Mouse (Mus musculus) forebrain, embryonic 10.5 days (tissue): ENCODE results near the gene Ftsj1. TPM values are rescaled to one million over a fixed set of nuclear protein-coding genes. Genes with fewer than 3 reads are reported as not detected.

Experiments used
- DNase-seq: peaks from one replicate; pipeline ENCODE4 v3.0.0-alpha.2; 2017; ENCODE audit warnings: low spot score; ENCODE audit errors: extremely low spot score
- H3K27ac ChIP-seq: fragments of 300-500 bp; sonication (generic); 2 replicates; pipeline ENCODE4 v1.5.1; 2016; ENCODE audit warnings: mild to moderate bottlenecking
- H3K27me3 ChIP-seq: fragments of 300-500 bp; sonication (generic); 2 replicates; pipeline ENCODE4 v1.6.1; 2016; ENCODE audit warnings: mild to moderate bottlenecking; ENCODE audit not compliant: poor library complexity, severe bottlenecking
- H3K36me3 ChIP-seq: fragments of 300-500 bp; sonication (generic); replicated peaks from 2 replicates; pipeline ENCODE4 v1.6.1; 2016; ENCODE audit warnings: mild to moderate bottlenecking, moderate library complexity
- H3K4me1 ChIP-seq: fragments of 300-500 bp; sonication (generic); 2 replicates; pipeline ENCODE4 v1.6.1; 2016
- H3K4me3 ChIP-seq: fragments of 300-500 bp; sonication (generic); 2 replicates; pipeline ENCODE4 v1.5.1; 2016; ENCODE audit warnings: mild to moderate bottlenecking, moderate library complexity
- H3K9me3 ChIP-seq: fragments of 300-500 bp; sonication (generic); 2 replicates; pipeline ENCODE4 v1.6.1; 2016; ENCODE audit warnings: mild to moderate bottlenecking, moderate library complexity
- WGBS: fragments of 180-500 bp; shearing (Covaris S2); methylation state at CpG from one replicate; pipeline ENCODE4 v1.1.7; 2016; 5-methylcytosine and 5-hydroxymethylcytosine counted together
- polyA plus RNA-seq: library from polyadenylated mRNA; unstranded; fragments of >200 nt; fragmentation: Nextera tagmentation; extraction: Ambion mirVana; gene quantifications from 2 replicates; pipeline ENCODE4 v1.2.1, GENCODE M21; 2016

Ftsj1 gene
- polyA plus RNA-seq, 1 experiment from 2014 or later = 48.9 TPM

DNA sequence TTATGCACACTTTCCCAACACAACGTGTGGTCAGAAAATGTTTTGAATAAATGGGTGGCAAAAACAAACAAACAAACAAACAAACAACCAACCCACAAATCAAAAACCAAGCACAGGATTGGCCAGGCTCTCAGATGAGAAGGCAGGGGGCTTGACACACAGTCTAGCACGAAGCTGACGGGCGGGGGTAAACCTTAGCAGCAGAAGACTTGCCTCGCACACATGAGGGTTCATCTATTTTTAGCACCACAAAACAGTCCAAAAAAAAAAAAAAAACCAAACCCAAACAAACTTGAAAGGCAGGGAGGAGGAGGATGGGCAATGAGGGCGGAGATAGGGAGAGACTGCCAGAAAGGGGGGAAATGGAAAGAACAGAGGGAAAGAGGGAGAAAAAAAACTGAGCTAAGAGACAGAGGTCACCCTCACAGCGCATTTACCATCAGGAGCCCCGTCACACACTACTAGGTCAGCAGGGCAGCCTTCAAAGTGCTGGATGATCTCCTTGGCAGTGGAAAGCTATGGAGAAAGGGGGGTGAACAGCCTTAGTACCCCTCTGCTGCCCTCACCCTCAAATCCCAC, 3.6 kb downstream of the Ftsj1 start:
- Histone ChIP-seq H3K4me1 (peaks cover 10% of the 10 kb centered on the region), H3K4me3 (no peak overlapping the region), H3K36me3 (peaks cover 20% of the 10 kb centered on the region), H3K27me3 (no peaks in the 10 kb centered on the region), H3K9me3 (no peaks in the 10 kb centered on the region; the same call in 1 of the 2 replicates), H3K27ac (no peak overlapping the region)
- no peak for DNase-seq
- WGBS = 90% methylated on average over 8 of the region's 8 CpGs

DNA sequence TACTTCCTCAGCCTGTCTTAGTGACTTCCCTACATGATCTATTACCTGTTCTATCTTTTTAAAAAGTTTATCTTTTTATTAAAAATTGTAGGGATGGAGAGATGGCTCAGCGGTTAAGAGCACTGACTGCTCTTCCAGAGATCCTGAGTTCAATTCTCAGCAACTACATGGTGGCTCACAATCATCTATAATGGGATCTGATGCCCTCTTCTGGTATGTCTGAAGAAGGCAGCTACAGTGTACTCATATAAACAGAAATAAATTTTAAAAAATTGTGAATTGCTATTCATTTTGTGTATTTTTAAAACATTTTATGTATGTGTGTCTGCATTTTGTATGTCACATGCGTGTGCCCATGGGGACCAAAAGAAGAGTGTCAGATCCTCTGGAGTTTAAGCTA, 4.5 kb downstream of the Ftsj1 start:
- H3K27ac ChIP-seq = no peak overlapping the region
- DNase-seq = no peak
- WGBS = 80% methylated on average over 2 of the region's 2 CpGs
- no peaks in the 10 kb centered on the region for H3K27me3 ChIP-seq
- H3K36me3 ChIP-seq = peaks cover 20% of the 10 kb centered on the region
- no peaks in the 10 kb centered on the region; the same call in 1 of the 2 replicates for H3K9me3 ChIP-seq
- H3K4me3 ChIP-seq = no peak overlapping the region
- peaks cover 10% of the 10 kb centered on the region for H3K4me1 ChIP-seq

DNA sequence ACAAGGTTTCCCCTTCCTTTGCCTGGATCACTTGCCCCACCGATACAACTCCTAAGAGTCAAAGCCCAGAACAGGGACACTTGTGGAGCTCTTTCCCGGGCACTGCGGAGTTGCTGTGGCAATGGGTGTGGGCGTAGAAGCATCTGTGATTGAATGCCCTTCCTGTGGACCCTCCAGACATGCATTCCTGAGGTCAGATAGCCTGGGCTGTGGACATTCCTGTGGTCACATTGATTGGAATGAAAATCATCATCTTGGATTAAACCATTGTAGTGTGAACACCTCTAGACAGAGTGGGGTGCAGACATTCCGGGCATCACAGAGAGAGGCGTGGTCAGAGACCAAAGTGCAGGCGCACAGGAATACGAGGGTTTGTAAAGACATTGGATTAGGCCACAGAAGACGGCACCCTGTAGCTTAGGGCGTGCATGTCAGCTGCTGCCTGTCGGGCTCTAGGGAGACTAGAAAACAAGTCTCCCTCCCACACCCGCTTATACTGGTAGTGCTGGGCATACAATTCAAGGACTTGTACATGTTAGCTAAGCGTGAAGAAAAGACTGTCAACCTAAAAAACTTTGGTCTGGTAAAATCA, 13.3 kb downstream of the Ftsj1 start:
- Histone ChIP-seq H3K36me3 (peaks cover 6% of the 10 kb centered on the region; the same call in 1 of the 2 replicates), H3K4me1 (no peaks in the 10 kb centered on the region), H3K27ac (no peak overlapping the region), H3K27me3 (no peaks in the 10 kb centered on the region), H3K4me3 (no peak overlapping the region), H3K9me3 (no peaks in the 10 kb centered on the region)
- no peak for DNase-seq
- 78% methylated on average over 13 of the region's 13 CpGs for WGBS

DNA sequence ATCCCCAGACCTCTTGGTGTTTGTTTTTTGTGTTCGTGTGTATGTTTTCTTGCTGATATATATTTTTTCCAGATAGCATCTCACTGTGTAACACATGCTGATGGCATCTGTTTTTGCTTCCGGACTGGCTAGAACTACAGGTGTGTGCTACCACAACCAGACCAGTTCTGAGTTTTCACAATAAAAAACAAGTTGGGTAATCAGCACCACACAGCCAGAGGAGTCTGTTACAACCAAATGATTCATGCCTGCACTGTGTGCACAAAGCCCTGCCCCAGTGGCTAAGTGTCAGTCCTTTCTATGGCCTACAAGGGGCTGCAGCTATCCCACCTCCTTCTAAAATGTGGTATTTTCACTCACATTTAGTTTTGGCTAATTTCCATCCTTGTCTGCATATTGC, 15.5 kb downstream of the Ftsj1 start:
- Histone ChIP-seq H3K36me3 (peaks cover 4% of the 10 kb centered on the region; the same call in 1 of the 2 replicates), H3K27me3 (no peaks in the 10 kb centered on the region), H3K9me3 (no peaks in the 10 kb centered on the region), H3K4me3 (no peak overlapping the region), H3K27ac (no peak overlapping the region), H3K4me1 (no peaks in the 10 kb centered on the region)
- 86% methylated on average over 2 of the region's 2 CpGs for WGBS
- DNase-seq = no peak

DNA sequence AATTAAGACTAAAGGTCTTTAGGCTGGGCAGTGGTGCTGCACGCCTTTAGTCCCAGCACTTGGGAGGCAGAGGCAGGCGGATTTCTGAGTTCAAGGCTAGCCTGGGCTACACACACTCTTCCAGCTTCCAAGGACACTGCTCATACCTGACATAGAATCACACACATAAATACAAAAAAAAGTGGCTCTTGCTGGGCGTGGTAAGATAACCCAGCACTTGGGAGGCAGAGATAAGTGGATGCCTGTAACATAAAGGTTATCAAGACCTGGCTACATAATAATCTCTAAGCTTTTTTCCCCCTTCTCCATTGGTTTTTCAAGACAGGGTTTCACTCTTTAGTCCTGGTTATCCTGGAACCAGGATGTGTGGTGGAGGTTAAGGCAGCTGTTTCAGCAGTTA, 18.6 kb downstream of the Ftsj1 start:
- H3K4me1 ChIP-seq = no peaks in the 10 kb centered on the region
- no peaks in the 10 kb centered on the region for H3K27me3 ChIP-seq
- 71% methylated on average over 3 of the region's 3 CpGs for WGBS
- H3K9me3 ChIP-seq = no peaks in the 10 kb centered on the region
- H3K36me3 ChIP-seq = no peaks in the 10 kb centered on the region
- no peak for DNase-seq
- no peak overlapping the region for H3K27ac ChIP-seq
- no peak overlapping the region for H3K4me3 ChIP-seq

DNA sequence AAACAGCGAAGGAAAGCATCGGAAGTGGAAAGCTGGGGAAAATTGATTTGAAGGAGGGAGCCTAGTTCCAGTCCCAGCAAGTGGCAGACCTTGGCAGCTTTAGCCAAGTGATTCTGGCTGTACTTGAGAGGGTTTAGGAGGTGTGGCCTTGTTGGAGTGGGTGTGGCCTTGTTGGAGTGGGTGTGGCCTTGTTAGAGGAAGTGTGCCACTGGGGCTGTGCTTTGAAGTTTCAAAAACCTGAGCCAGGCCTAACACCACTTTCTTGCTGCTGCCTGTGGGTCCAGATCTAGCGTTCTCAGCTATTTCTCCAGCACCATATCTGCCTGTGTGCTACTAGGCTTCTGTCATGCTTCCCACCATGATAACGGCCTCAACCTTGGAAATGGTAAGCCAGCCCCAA, 21.9 kb downstream of the Ftsj1 start:
- WGBS = 71% methylated on average over 4 of the region's 4 CpGs

DNA sequence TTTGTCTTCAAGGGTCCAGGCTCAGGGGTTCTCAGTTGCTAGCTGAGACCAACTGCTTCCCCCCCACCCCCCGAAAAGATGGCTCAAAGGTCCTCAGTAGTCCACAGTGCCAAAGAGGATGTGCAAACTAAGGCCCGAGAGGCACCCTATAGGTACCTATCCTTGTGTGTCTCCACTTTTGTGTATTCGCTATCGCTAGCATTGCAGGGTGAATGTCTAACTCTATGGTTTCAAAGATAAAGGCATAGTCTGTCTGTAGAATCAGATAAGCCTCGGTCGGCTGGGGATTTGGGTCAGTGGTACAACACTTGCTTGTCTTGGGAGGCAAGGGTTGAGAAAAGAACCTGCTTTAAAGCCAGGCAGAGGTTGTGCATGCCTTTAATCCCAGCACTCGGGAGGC, 28.7 kb downstream of the Ftsj1 start:
- Histone ChIP-seq H3K4me1 (no peaks in the 10 kb centered on the region), H3K36me3 (no peaks in the 10 kb centered on the region), H3K27ac (no peak overlapping the region), H3K4me3 (no peak overlapping the region), H3K27me3 (peaks cover 9% of the 10 kb centered on the region), H3K9me3 (no peaks in the 10 kb centered on the region)
- DNase-seq = no peak
- 94% methylated on average over 7 of the region's 7 CpGs for WGBS

More for the DNA sequence above, 21.9 kb downstream of the Ftsj1 start:
- DNase-seq = no peak
- Histone ChIP-seq H3K36me3 (no peaks in the 10 kb centered on the region), H3K27ac (no peak overlapping the region), H3K4me1 (no peaks in the 10 kb centered on the region), H3K27me3 (no peaks in the 10 kb centered on the region), H3K4me3 (no peak overlapping the region), H3K9me3 (no peaks in the 10 kb centered on the region)

DNA sequence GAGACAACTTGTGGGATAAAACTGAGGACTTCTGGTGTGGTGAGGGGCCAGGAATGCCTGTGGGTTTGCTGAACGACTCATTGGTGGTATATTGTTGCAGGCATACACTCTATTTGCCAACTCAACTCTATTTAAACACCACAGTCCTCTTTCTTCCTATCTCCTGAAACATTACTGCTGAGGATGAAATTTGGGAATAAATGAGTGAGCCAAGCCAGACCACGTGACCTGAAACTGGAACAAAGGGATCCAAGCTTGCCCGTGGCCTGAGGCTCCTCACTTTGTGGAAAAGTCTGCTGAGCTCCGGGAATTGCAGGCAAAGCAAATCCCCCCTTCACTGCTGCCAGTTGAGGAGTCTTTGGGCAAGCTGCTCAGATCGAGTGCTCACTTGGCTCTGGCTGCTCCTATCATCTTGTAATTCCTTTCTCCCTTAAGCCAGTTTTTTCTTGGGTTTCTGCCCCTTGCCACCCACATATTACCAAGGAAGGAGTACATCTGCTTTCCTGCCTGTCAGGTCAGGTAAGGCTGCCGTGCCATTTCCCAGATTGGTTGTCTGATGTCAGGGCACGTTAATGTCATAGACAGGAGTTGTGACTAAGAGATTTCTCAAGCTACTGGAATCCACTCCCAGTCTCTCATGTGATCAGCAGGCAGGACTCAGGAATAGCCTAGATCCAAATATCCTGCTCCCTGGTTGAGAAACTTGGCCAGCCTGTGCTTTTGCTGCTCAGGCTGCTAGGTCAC, 29.4 kb downstream of the Ftsj1 start:
- no peak overlapping the region for H3K4me3 ChIP-seq
- no peaks in the 10 kb centered on the region for H3K36me3 ChIP-seq
- no peaks in the 10 kb centered on the region for H3K4me1 ChIP-seq
- no peak for DNase-seq
- H3K9me3 ChIP-seq = no peaks in the 10 kb centered on the region
- peaks cover 15% of the 10 kb centered on the region for H3K27me3 ChIP-seq
- H3K27ac ChIP-seq = no peak overlapping the region
- 54% methylated on average over 7 of the region's 7 CpGs for WGBS

DNA sequence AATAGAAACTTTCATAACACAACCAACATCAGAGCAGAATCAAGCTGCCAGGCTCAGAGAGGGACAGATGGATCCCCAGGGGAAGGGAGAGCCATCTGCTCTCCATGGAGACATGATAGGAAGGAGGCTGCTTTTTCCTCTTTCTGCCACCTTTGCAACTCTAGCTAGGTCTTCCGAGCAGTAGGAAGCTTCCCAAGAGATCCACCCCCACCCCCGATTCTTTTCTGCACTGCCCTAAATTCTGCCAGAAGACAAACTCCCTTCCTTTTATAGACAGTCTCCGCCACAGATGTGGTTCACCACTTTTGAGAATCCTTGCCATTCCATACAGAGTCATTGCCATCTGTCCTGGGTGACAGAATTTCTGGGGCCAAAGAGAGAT, 29.9 kb downstream of the Ftsj1 start:
- H3K4me3 ChIP-seq = no peak overlapping the region
- H3K27ac ChIP-seq = no peak overlapping the region
- 86% methylated on average over 3 of the region's 3 CpGs for WGBS
- H3K36me3 ChIP-seq = no peaks in the 10 kb centered on the region
- no peaks in the 10 kb centered on the region for H3K9me3 ChIP-seq
- H3K27me3 ChIP-seq = peaks cover 15% of the 10 kb centered on the region
- no peaks in the 10 kb centered on the region for H3K4me1 ChIP-seq
- DNase-seq = no peak

DNA sequence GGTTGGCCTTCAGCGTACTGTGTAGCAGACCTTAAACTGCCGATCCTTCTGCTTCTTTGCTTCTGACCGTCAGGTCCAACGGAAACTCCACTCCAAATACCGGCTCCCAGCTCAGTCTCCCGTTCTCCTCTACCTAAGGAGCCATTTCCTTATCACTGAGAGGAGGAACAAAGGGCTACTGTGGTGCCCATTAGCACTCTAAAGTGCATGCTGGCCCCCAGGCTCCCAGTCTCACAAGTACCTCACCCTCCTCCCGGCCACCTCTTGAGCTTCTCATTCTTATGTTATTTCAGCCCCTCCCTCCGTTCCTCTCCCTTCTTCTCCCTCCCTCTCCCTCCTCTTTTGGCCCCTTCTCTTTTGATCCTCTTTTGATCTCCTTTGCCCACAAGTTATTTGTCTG, 32.6 kb downstream of the Ftsj1 start:
- Histone ChIP-seq H3K9me3 (no peaks in the 10 kb centered on the region), H3K27me3 (peaks cover 15% of the 10 kb centered on the region), H3K4me3 (no peak overlapping the region), H3K27ac (no peak overlapping the region), H3K36me3 (no peaks in the 10 kb centered on the region), H3K4me1 (no peaks in the 10 kb centered on the region)
- no peak for DNase-seq
- 30% methylated on average over 8 of the region's 8 CpGs for WGBS

DNA sequence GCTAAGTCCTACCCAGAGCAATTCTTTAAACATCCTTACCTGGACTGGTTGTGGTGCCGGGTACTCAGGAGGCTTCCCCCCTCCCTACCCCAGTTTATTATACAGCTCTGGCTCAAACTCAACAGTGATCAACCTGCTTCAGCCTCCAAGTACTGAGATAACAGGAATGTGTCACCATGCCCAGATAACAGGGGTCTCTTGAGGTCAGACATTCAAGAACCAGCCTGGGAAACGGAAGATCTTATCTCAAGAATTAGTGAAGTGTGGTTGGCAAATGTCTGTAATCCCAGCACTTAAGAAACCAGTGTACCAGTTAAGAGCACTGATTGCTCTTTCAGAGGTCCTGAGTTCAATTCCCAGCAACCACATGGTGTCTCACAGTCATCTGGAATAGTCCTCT, 34.1 kb downstream of the Ftsj1 start:
- WGBS = 64% methylated on average over 2 of the region's 2 CpGs
- no peaks in the 10 kb centered on the region for H3K36me3 ChIP-seq
- no peaks in the 10 kb centered on the region for H3K4me1 ChIP-seq

DNA sequence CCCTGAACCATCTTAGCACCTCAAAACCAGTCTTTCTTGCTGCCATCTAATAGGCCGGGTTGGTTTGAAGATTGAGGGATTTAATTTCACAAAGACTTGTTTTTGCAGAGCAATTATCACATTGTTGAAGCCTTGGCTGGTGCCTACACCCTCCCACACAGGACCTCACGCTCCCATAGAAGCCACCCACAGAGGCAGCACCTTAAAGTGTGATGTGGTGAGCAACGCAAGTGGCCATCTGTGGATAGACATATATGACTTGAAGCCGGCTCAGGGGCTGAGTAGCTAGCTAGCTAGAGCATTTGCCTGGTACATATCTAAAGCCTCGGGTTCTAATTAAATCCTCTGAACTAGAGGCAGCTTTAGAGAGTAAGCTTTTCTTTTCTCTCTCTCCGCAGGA, 34.8 kb downstream of the Ftsj1 start:
- H3K27ac ChIP-seq = no peak overlapping the region
- H3K4me3 ChIP-seq = no peak overlapping the region
- DNase-seq = no peak
- peaks cover 15% of the 10 kb centered on the region for H3K27me3 ChIP-seq
- no peaks in the 10 kb centered on the region for H3K36me3 ChIP-seq
- H3K4me1 ChIP-seq = no peaks in the 10 kb centered on the region
- no peaks in the 10 kb centered on the region for H3K9me3 ChIP-seq
- WGBS = 37% methylated on average over 6 of the region's 6 CpGs

More for the DNA sequence above, 34.1 kb downstream of the Ftsj1 start:
- H3K27ac ChIP-seq = no peak overlapping the region
- no peaks in the 10 kb centered on the region for H3K9me3 ChIP-seq
- DNase-seq = no peak
- H3K27me3 ChIP-seq = peaks cover 15% of the 10 kb centered on the region
- H3K4me3 ChIP-seq = no peak overlapping the region

DNA sequence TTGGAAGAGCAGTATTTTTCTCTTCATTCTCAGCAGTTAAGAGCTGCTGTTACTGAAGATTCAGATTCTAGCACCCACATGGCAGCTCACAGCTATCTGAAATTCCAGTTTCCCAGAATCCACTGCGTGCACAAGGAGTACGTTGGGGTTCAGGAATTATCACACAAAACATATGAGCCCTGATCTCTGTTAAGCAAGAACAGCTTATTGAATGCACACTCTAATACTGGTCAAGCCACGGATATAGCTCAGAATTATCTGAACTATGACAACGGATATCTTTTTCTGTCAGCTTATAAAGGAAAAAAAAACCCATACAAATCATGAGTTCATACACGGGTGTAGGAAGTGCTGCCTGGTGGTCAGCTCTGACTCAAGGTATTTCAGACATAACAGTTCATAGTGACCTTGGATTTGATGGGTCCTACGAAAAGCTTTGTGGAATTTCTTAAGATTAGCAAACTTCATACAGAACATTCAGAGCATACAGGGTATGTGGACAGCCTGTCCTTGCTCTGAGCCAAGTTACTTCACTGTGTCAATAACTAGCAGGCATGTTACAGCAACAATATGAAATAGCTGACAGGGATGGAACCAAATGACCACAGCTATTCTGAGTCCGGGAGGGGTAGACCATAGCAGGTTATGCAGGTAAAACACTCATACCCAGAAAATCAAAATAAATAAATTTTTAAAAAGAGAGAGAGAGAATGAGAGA, 40.6 kb downstream of the Ftsj1 start:
- Histone ChIP-seq H3K4me3 (no peak overlapping the region), H3K4me1 (no peaks in the 10 kb centered on the region), H3K36me3 (no peaks in the 10 kb centered on the region), H3K27ac (no peak overlapping the region), H3K9me3 (no peaks in the 10 kb centered on the region), H3K27me3 (no peaks in the 10 kb centered on the region)
- no peak for DNase-seq
- 85% methylated on average over 7 of the region's 7 CpGs for WGBS
